In genomic region chr11:44529200-44529599, GRCm38 (mm10) we compare ENCODE assay signal across 12 mouse cellular contexts. TPM values are rescaled to one million over a fixed set of nuclear protein-coding genes. Genes with fewer than 3 reads are reported as not detected.
A peak's percentile ranks its signal among the peaks of the same experiment; 100 is the strongest.
DNase-seq lines count a peak whose midpoint lies in the region; ATAC-seq lines count a peak whose summit lies in the region.
"Had no signal": no experiment of that assay in that cellular context is flagged by ENCODE, and none has a peak within 500 bp of the region (broad histone marks: within the 10 kb centered on the region; RNA-seq: fewer than 3 reads in every experiment).

No protein-coding gene starts in this region.

- peaks cover 34% of the 10 kb centered on the region for H3K4me1 ChIP-seq in heart, embryonic 13.5 days
- H3K4me1 ChIP-seq: limb, embryonic 15.5 days had no signal

- intact Hi-C loops in heart, postnatal 10 days (cut with DNase I), result no loop called here

- no peak for DNase-seq in heart, postnatal 10 days
- peak; percentile 59 to 64 for DNase-seq in lung, postnatal 4 days
- peak; percentile 59 for DNase-seq in thymus, postnatal 0 days (ENCODE audit: low spot score)
- no peak for DNase-seq in gastrocnemius, postnatal 25 days
- DNase-seq in adrenal gland, postnatal 14 days, result no peak
- DNase-seq in urinary bladder, adult 2 months (ENCODE audit: low spot score), result no peak
- DNase-seq: cerebellum, adult 9-11 months; forebrain, postnatal 0 days had no signal

- H3K27ac ChIP-seq in heart, embryonic 13.5 days (replicated peaks), result 0 out of 2 replicates have a peak overlapping the region, but pooled peaks have one; percentile 20
- H3K27ac ChIP-seq: hindbrain, postnatal 0 days; limb, embryonic 15.5 days had no signal

- no peaks in the 10 kb centered on the region for H3K27me3 ChIP-seq in heart, embryonic 13.5 days (replicated peaks)
- H3K27me3 ChIP-seq: limb, embryonic 15.5 days had no signal

- peaks cover 88% of the 10 kb centered on the region for H3K36me3 ChIP-seq in heart, embryonic 13.5 days

- no peak; the same call in 1 of the 2 replicates for ATAC-seq in heart, embryonic 13.5 days (ENCODE audit: extremely low read depth, insufficient number of reproducible peaks, low FRiP score, low TSS enrichment)
- ATAC-seq in erythroid progenitor cell, adult 5-6 weeks (replicated peaks; ENCODE audit: low FRiP score, poor library complexity, severe bottlenecking), result peak; percentile 97
- ATAC-seq: forebrain, postnatal 0 days; hindbrain, postnatal 0 days had no signal

- H3K4me3 ChIP-seq in heart, embryonic 13.5 days, result no peak overlapping the region
- H3K4me3 ChIP-seq: limb, embryonic 15.5 days had no signal

- H3K9me3 ChIP-seq in heart, embryonic 13.5 days, result no peaks in the 10 kb centered on the region
- H3K9me3 ChIP-seq: limb, embryonic 15.5 days had no signal

- H3K4me2 ChIP-seq in heart, embryonic 13.5 days, result peak overlapping the region; percentile 43
- H3K4me2 ChIP-seq: limb, embryonic 15.5 days had no signal

- H3K9ac ChIP-seq in heart, embryonic 13.5 days, result no peak overlapping the region
- H3K9ac ChIP-seq: forebrain, postnatal 0 days; limb, embryonic 15.5 days had no signal

- WGBS in heart, embryonic 13.5 days, result 65% methylated on average over 12 of the region's 12 CpGs

RNA-seq across cellular contexts. Expression of gene Rnf145, which starts 10.4 kb away (rescaled TPM):
- 46.5 and 55.9 TPM in 2 replicates for polyA plus RNA-seq in heart, embryonic 13.5 days (2015; fragmentation: Nextera tagmentation; extraction: Ambion mirVana)
- total RNA-seq in heart, postnatal 10 days (2021), result 10 to 100 TPM; 25.2 to 26.1 TPM
- total RNA-seq in erythroid progenitor cell, adult 5-6 weeks (2015; ENCODE audit: low replicate concordance), result 92.2 and 130 TPM in 2 replicates
- 189 and 221 TPM in 2 replicates for total RNA-seq in erythroid progenitor cell, adult 5-6 weeks (2017; ENCODE audit: low replicate concordance)
- polyA plus RNA-seq in thymus, postnatal 0 days (2015; fragmentation: Nextera tagmentation; extraction: Ambion mirVana), result 115 and 120 TPM in 2 replicates
- 10 to 100 TPM in 1 of 2 experiments, 1 to 10 TPM in 1; 8.1 to 10.9 TPM for total RNA-seq in gastrocnemius, postnatal 25 days (2021)
- total RNA-seq in adrenal gland, postnatal 14 days (2021), result 62.1 and 62.6 TPM in 2 replicates
- 89.3 and 99.8 TPM in 2 replicates for polyA plus RNA-seq in urinary bladder, adult 2 months (2012; rRNA removed)

RNA-seq across cellular contexts. Expression of gene Ublcp1, which starts 58.9 kb away (rescaled TPM):
- 42.3 and 43.7 TPM in 2 replicates for polyA plus RNA-seq in heart, embryonic 13.5 days (2015; fragmentation: Nextera tagmentation; extraction: Ambion mirVana)
- 10 to 100 TPM; 36.6 to 40.9 TPM for total RNA-seq in heart, postnatal 10 days (2021)
- total RNA-seq in erythroid progenitor cell, adult 5-6 weeks (2015; ENCODE audit: low replicate concordance), result 96.9 and 113 TPM in 2 replicates
- 66.6 and 109 TPM in 2 replicates for total RNA-seq in erythroid progenitor cell, adult 5-6 weeks (2017; ENCODE audit: low replicate concordance)
- 50.7 and 55.3 TPM in 2 replicates for polyA plus RNA-seq in thymus, postnatal 0 days (2015; fragmentation: Nextera tagmentation; extraction: Ambion mirVana)
- total RNA-seq in gastrocnemius, postnatal 25 days (2021), result 10 to 100 TPM; 26.6 to 28.8 TPM
- total RNA-seq in adrenal gland, postnatal 14 days (2021), result 41.8 and 42.6 TPM in 2 replicates
- polyA plus RNA-seq in urinary bladder, adult 2 months (2012; rRNA removed), result 43.9 and 50.8 TPM in 2 replicates

Comparison
In these comparisons a context has a peak if more than half of its experiments do, and no peak if none do; other contexts are left out.
1. DNase-seq: peak in lung, postnatal 4 days (2 of 2) and thymus, postnatal 0 days (single experiment); none in heart, postnatal 10 days (0 of 2), gastrocnemius, postnatal 25 days (single experiment), adrenal gland, postnatal 14 days (single experiment) and urinary bladder, adult 2 months (single experiment).